Comparison of ENCODE assay signal across 8 mouse cellular contexts in the genomic region with DNA sequence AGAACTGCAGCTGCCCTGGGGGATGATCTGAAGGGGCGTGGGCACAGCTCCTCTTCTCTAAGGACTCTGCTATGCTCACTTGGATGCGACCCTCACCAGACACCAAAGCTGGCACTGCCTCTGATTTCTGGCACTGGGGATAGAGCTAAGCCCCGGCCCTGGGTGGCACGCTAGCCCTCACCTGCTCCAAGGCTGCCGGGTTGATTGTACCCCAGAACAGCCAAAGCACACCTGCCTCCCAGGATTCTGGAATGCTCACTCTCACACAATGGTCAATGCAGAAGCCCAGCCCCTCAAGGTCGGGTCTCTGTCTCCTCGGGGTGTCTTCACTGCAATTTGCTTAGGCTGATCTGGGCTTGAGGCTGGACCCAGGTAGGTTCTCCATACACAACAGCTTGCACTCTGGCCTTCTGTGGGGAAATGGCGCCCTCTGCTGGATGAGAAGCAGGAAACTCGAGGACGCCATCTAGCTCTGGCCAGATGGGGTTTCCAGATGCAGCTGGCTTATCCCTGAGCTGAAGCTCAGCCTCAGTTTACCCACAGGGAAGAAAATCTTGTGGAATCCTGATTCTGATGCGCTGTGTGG. TPM values are rescaled to one million over a fixed set of nuclear protein-coding genes. Genes with fewer than 3 reads are reported as not detected.
A peak's percentile ranks its signal among the peaks of the same experiment; 100 is the strongest.
DNase-seq lines count a peak whose midpoint lies in the region; ATAC-seq and TF ChIP-seq lines count a peak whose summit lies in the region.

No protein-coding gene starts in this region.

- no peak overlapping the region for H3K9ac ChIP-seq in embryonic facial prominence, embryonic 11.5 days (replicated peaks; ENCODE audit: low read length)
- H3K9ac ChIP-seq in kidney, embryonic 15.5 days = no peak overlapping the region
- no peak overlapping the region for H3K9ac ChIP-seq in limb, embryonic 14.5 days (ENCODE audit: low read depth, low read length, severe bottlenecking)
- H3K9ac ChIP-seq in midbrain, postnatal 0 days (replicated peaks; ENCODE audit: low read length, poor library complexity, severe bottlenecking) = no peak overlapping the region

- peak; percentile 83 for DNase-seq in 416B (ENCODE audit: low read depth)
- DNase-seq in adrenal gland, postnatal 25 days = peak; percentile 87
- peak; percentile 86 for DNase-seq in embryonic facial prominence, embryonic 11.5 days (ENCODE audit: low spot score)
- DNase-seq in heart, adult 8-10 months (ENCODE audit: low spot score) = peak; percentile 85
- DNase-seq in limb, embryonic 14.5 days (ENCODE audit: low spot score) = peak; percentile 25
- DNase-seq in midbrain, postnatal 0 days (ENCODE audit: low spot score) = peak; percentile 81
- peak; percentile 79 to 85 for DNase-seq in spleen, postnatal 36 days (ENCODE audit: low spot score in 2 of 2)

- no peaks in the 10 kb centered on the region for H3K4me1 ChIP-seq in embryonic facial prominence, embryonic 11.5 days (ENCODE audit: control insufficient read depth, insufficient read depth, low read length)
- no peaks in the 10 kb centered on the region for H3K4me1 ChIP-seq in kidney, embryonic 15.5 days
- no peaks in the 10 kb centered on the region; the same call in 1 of the 2 replicates for H3K4me1 ChIP-seq in limb, embryonic 14.5 days (ENCODE audit: control insufficient read depth, insufficient read depth, low read length)
- no peaks in the 10 kb centered on the region for H3K4me1 ChIP-seq in midbrain, postnatal 0 days (ENCODE audit: insufficient read depth, low read length)

- H3K36me3 ChIP-seq in embryonic facial prominence, embryonic 11.5 days (replicated peaks; ENCODE audit: control insufficient read depth, insufficient read depth, low read depth, low read length) = no peaks in the 10 kb centered on the region
- H3K36me3 ChIP-seq in kidney, embryonic 15.5 days = no peaks in the 10 kb centered on the region
- no peaks in the 10 kb centered on the region for H3K36me3 ChIP-seq in limb, embryonic 14.5 days (ENCODE audit: control insufficient read depth, insufficient read depth, low read length)
- H3K36me3 ChIP-seq in midbrain, postnatal 0 days (ENCODE audit: insufficient read depth, low read length) = peaks cover 22% of the 10 kb centered on the region

- 0 out of 2 replicates have a peak, but pooled peaks have one; percentile 19 for ATAC-seq in embryonic facial prominence, embryonic 11.5 days (replicated peaks; ENCODE audit: insufficient number of reproducible peaks, low FRiP score, low TSS enrichment, low read depth)
- ATAC-seq in kidney, embryonic 15.5 days (replicated peaks; ENCODE audit: low FRiP score) = peak; percentile 23; the same call in 1 of the 2 replicates
- peak; percentile 69 for ATAC-seq in limb, embryonic 14.5 days (ENCODE audit: low FRiP score, low read depth)
- ATAC-seq in midbrain, postnatal 0 days (ENCODE audit: low FRiP score) = peak; percentile 22; the same call in 1 of the 2 replicates

- H3K27me3 ChIP-seq in embryonic facial prominence, embryonic 11.5 days (ENCODE audit: control insufficient read depth, insufficient read depth, low read length) = no peaks in the 10 kb centered on the region
- H3K27me3 ChIP-seq in kidney, embryonic 15.5 days = no peaks in the 10 kb centered on the region
- no peaks in the 10 kb centered on the region for H3K27me3 ChIP-seq in limb, embryonic 14.5 days (ENCODE audit: control insufficient read depth, insufficient read depth, low read length)
- peaks cover 7% of the 10 kb centered on the region; the same call in 1 of the 2 replicates for H3K27me3 ChIP-seq in midbrain, postnatal 0 days (ENCODE audit: insufficient read depth, low read length)

- TF ChIP-seq POLR2A in limb, embryonic 14.5 days (IDR thresholded peaks at IDR 0.05; ENCODE audit: borderline replicate concordance, extremely low read depth, insufficient read depth, insufficient read length) = no peak

- TF ChIP-seq CTCF in midbrain, postnatal 0 days (IDR thresholded peaks at IDR 0.05) = peak; percentile 98

- no peak overlapping the region for H3K4me2 ChIP-seq in embryonic facial prominence, embryonic 11.5 days (ENCODE audit: low read depth, low read length)
- no peak overlapping the region for H3K4me2 ChIP-seq in kidney, embryonic 15.5 days
- H3K4me2 ChIP-seq in limb, embryonic 14.5 days (replicated peaks; ENCODE audit: low read depth, low read length, severe bottlenecking) = no peak overlapping the region
- H3K4me2 ChIP-seq in midbrain, postnatal 0 days (ENCODE audit: low read depth, low read length, poor library complexity, severe bottlenecking) = no peak overlapping the region

- no peak overlapping the region for H3K27ac ChIP-seq in embryonic facial prominence, embryonic 11.5 days (replicated peaks; ENCODE audit: low read depth, low read length)
- H3K27ac ChIP-seq in kidney, embryonic 15.5 days = no peak overlapping the region
- H3K27ac ChIP-seq in limb, embryonic 14.5 days (replicated peaks; ENCODE audit: low read depth, low read length) = no peak overlapping the region
- no peak overlapping the region for H3K27ac ChIP-seq in midbrain, postnatal 0 days (ENCODE audit: low read depth, low read length)

- H3K4me3 ChIP-seq in embryonic facial prominence, embryonic 11.5 days (ENCODE audit: low read depth, low read length) = no peak overlapping the region
- no peak overlapping the region for H3K4me3 ChIP-seq in kidney, embryonic 15.5 days (replicated peaks)
- H3K4me3 ChIP-seq in limb, embryonic 14.5 days (replicated peaks; ENCODE audit: low read length) = no peak overlapping the region
- H3K4me3 ChIP-seq in midbrain, postnatal 0 days (ENCODE audit: low read depth, low read length) = no peak overlapping the region

- H3K9me3 ChIP-seq in embryonic facial prominence, embryonic 11.5 days (replicated peaks; ENCODE audit: control insufficient read depth, low read length) = no peaks in the 10 kb centered on the region
- H3K9me3 ChIP-seq in kidney, embryonic 15.5 days (replicated peaks) = no peaks in the 10 kb centered on the region
- no peaks in the 10 kb centered on the region for H3K9me3 ChIP-seq in limb, embryonic 14.5 days (ENCODE audit: control insufficient read depth, low read length)
- no peaks in the 10 kb centered on the region for H3K9me3 ChIP-seq in midbrain, postnatal 0 days (ENCODE audit: low read length)

- WGBS in embryonic facial prominence, embryonic 11.5 days = 41% methylated on average over 11 of the region's 11 CpGs
- WGBS in kidney, embryonic 15.5 days = 44% methylated on average over 11 of the region's 11 CpGs
- WGBS in limb, embryonic 14.5 days = 41% methylated on average over 11 of the region's 11 CpGs
- 43% methylated on average over 11 of the region's 11 CpGs for WGBS in midbrain, postnatal 0 days

RNA-seq across cellular contexts. Expression of gene Abcb9, which starts 10.9 kb away (rescaled TPM):
- total RNA-seq in adrenal gland, postnatal 25 days (2021) = 10.8 and 11.8 TPM in 2 replicates
- polyA plus RNA-seq in embryonic facial prominence, embryonic 11.5 days (2014; fragmentation: Nextera tagmentation; extraction: Ambion mirVana) = 0.46 and 0.59 TPM in 2 replicates
- total RNA-seq in heart, adult 8-10 months (2022) = 10 to 100 TPM in 3 of 4 experiments, 1 to 10 TPM in 1; 9.5 to 11.9 (median 11.1) TPM
- polyA plus RNA-seq in kidney, embryonic 15.5 days (2015; fragmentation: Nextera tagmentation; extraction: Ambion mirVana) = 1.5 and 1.7 TPM in 2 replicates
- polyA plus RNA-seq in limb, embryonic 14.5 days (2012; rRNA removed) = 2.6 and 3.8 TPM in 2 replicates
- polyA plus RNA-seq in limb, embryonic 14.5 days (2014; fragmentation: Nextera tagmentation; extraction: Ambion mirVana) = 2.2 and 3.4 TPM in 2 replicates
- total RNA-seq in midbrain, postnatal 0 days (2014; rRNA removed) = 41.7 and 42.1 TPM in 2 replicates
- polyA plus RNA-seq in midbrain, postnatal 0 days (2015; fragmentation: Nextera tagmentation; extraction: Ambion mirVana) = 29.6 and 30.1 TPM in 2 replicates

RNA-seq across cellular contexts. Expression of gene Ogfod2, which starts 27.4 kb away (rescaled TPM):
- total RNA-seq in adrenal gland, postnatal 25 days (2021) = 44.7 and 55.0 TPM in 2 replicates
- 9.6 and 10.6 TPM in 2 replicates for polyA plus RNA-seq in embryonic facial prominence, embryonic 11.5 days (2014; fragmentation: Nextera tagmentation; extraction: Ambion mirVana)
- 10 to 100 TPM; 14.1 to 20.7 (median 19.2) TPM for total RNA-seq in heart, adult 8-10 months (2022)
- polyA plus RNA-seq in kidney, embryonic 15.5 days (2015; fragmentation: Nextera tagmentation; extraction: Ambion mirVana) = 22.5 and 24.7 TPM in 2 replicates
- 26.5 and 42.0 TPM in 2 replicates for polyA plus RNA-seq in limb, embryonic 14.5 days (2012; rRNA removed)
- 14.2 and 16.4 TPM in 2 replicates for polyA plus RNA-seq in limb, embryonic 14.5 days (2014; fragmentation: Nextera tagmentation; extraction: Ambion mirVana)
- 54.5 and 70.4 TPM in 2 replicates for total RNA-seq in midbrain, postnatal 0 days (2014; rRNA removed)
- polyA plus RNA-seq in midbrain, postnatal 0 days (2015; fragmentation: Nextera tagmentation; extraction: Ambion mirVana) = 36.2 and 39.5 TPM in 2 replicates

RNA-seq across cellular contexts. Expression of gene Arl6ip4, which starts 31.2 kb away (rescaled TPM):
- 56.9 and 86.5 TPM in 2 replicates for total RNA-seq in adrenal gland, postnatal 25 days (2021)
- 81.3 and 97.4 TPM in 2 replicates for polyA plus RNA-seq in embryonic facial prominence, embryonic 11.5 days (2014; fragmentation: Nextera tagmentation; extraction: Ambion mirVana)
- total RNA-seq in heart, adult 8-10 months (2022) = 10 to 100 TPM; 34.8 to 38.4 (median 37.4) TPM
- 101 and 108 TPM in 2 replicates for polyA plus RNA-seq in kidney, embryonic 15.5 days (2015; fragmentation: Nextera tagmentation; extraction: Ambion mirVana)
- 67.6 and 95.1 TPM in 2 replicates for polyA plus RNA-seq in limb, embryonic 14.5 days (2012; rRNA removed)
- 88.3 and 94.9 TPM in 2 replicates for polyA plus RNA-seq in limb, embryonic 14.5 days (2014; fragmentation: Nextera tagmentation; extraction: Ambion mirVana)
- total RNA-seq in midbrain, postnatal 0 days (2014; rRNA removed) = 40.8 and 47.3 TPM in 2 replicates
- polyA plus RNA-seq in midbrain, postnatal 0 days (2015; fragmentation: Nextera tagmentation; extraction: Ambion mirVana) = 120 and 124 TPM in 2 replicates

RNA-seq across cellular contexts. Expression of gene Vps37b, which starts 52.6 kb away (rescaled TPM):
- total RNA-seq in adrenal gland, postnatal 25 days (2021) = 75.2 and 101 TPM in 2 replicates
- 29.2 and 31.3 TPM in 2 replicates for polyA plus RNA-seq in embryonic facial prominence, embryonic 11.5 days (2014; fragmentation: Nextera tagmentation; extraction: Ambion mirVana)
- 10 to 100 TPM; 13.7 to 24.0 (median 16.5) TPM for total RNA-seq in heart, adult 8-10 months (2022)
- 33.8 and 35.3 TPM in 2 replicates for polyA plus RNA-seq in kidney, embryonic 15.5 days (2015; fragmentation: Nextera tagmentation; extraction: Ambion mirVana)
- polyA plus RNA-seq in limb, embryonic 14.5 days (2012; rRNA removed) = 44.2 and 54.9 TPM in 2 replicates
- polyA plus RNA-seq in limb, embryonic 14.5 days (2014; fragmentation: Nextera tagmentation; extraction: Ambion mirVana) = 29.3 and 34.4 TPM in 2 replicates
- 52.3 and 75.5 TPM in 2 replicates for total RNA-seq in midbrain, postnatal 0 days (2014; rRNA removed)
- polyA plus RNA-seq in midbrain, postnatal 0 days (2015; fragmentation: Nextera tagmentation; extraction: Ambion mirVana) = 54.3 and 56.2 TPM in 2 replicates

Comparison
In these comparisons a context has a peak if more than half of its experiments do, and no peak if none do; other contexts are left out.
1. DNase-seq: peak in every context shown above with its lines; median percentile 87 in adrenal gland, postnatal 25 days; 86 in embryonic facial prominence, embryonic 11.5 days; 85 in heart, adult 8-10 months; 83 in 416B; 82 in spleen, postnatal 36 days; 81 in midbrain, postnatal 0 days; 25 in limb, embryonic 14.5 days.
2. ATAC-seq: peak in every context shown above with its lines; median percentile 69 in limb, embryonic 14.5 days; 23 in kidney, embryonic 15.5 days; 22 in midbrain, postnatal 0 days; 19 in embryonic facial prominence, embryonic 11.5 days.